Mouse (Mus musculus): Measurements from ENCODE around the gene Psph.

Gene Psph

DNA sequence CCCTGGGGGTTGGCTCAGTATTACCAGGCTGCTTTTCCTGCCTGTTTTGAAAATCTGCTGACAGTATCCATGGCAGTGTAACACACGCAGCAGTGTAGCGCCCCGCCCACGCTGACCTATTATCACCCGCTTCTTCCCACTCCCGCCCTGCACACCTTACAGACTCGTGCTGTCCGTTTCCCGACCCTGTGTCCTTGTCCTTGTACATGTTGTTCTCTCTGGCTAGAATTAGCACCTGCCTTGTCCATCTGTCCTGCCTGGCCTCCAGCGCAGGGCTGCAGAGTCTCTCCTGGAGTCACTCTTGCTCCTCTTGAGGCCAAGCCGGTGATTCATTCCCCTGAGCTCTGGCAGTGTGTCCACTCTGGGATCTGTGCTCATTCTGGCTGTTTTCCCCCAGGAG lies 56.9 kb downstream of the Psph start:
- peak; percentile 6 for DNase-seq

DNA sequence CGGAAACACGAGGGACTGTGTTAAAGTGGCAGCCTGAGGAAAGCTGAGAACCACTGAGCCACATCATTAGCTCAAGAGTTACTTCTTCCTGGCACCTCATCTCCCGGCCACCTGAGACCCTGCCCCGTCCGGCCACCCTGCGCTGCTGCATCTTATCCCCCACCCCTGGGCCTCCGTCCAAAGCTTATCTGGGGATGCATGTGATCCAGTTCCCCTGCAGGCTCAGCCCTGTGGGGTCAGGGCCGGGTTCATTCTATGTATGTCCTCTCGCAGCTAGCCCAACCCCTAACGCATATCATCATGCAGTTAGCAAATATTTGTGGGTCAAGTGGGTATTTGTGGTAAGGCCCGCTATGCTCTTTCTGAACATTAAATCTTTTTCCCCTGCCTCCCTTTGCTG lies 58.0 kb downstream of the Psph start:
- peak; percentile 8 for DNase-seq

DNA sequence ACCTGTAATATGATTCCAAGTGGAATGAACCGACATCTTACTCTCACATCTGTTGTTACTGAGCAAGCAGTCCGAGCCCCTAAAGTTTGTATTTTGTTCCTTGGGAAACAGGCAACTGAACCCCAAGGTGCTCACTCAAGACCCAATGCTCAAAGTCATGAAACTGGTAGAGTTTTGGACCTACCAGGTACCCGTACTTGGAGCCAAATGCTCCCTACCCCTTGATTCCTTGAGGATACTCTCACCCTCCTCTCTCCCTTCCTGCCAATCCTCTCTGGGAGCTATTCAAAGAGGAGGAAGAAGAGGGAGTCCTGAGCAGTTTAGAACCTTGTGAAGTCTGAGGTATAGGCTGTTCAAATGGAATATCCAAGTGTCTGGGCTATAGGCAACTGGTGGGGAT lies 60.5 kb downstream of the Psph start:
- no peak for DNase-seq

DNA sequence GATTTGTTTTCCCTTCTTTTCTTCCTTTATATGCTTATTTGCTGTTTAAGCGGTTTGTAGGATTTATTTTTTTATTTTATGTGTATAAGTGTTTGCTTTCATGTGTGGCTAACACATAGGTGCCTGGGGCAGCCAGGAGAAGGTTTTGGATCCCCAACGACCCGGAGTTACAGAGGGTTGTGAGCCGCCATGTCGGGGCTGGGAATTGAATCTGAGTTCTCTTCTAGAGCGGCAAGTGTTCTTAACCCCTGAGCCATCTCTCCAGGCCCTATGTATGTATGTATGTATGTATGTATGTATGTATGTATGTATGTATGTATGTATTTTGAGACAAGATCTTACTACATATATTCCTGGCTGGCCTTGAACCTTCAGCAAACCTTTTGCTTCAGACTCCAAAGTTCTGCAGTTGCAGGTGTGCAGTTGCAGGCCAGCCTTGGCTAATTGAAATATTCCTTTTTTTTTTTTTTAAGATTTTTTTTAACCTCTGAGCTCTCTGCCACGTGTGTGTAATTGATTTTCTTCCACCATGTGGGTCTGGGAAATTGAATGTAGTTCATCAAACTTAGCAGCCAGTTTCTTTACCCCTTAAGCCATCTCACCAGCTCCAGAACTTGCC lies 61.4 kb downstream of the Psph start:
- DNase-seq: peak; percentile 39

DNA sequence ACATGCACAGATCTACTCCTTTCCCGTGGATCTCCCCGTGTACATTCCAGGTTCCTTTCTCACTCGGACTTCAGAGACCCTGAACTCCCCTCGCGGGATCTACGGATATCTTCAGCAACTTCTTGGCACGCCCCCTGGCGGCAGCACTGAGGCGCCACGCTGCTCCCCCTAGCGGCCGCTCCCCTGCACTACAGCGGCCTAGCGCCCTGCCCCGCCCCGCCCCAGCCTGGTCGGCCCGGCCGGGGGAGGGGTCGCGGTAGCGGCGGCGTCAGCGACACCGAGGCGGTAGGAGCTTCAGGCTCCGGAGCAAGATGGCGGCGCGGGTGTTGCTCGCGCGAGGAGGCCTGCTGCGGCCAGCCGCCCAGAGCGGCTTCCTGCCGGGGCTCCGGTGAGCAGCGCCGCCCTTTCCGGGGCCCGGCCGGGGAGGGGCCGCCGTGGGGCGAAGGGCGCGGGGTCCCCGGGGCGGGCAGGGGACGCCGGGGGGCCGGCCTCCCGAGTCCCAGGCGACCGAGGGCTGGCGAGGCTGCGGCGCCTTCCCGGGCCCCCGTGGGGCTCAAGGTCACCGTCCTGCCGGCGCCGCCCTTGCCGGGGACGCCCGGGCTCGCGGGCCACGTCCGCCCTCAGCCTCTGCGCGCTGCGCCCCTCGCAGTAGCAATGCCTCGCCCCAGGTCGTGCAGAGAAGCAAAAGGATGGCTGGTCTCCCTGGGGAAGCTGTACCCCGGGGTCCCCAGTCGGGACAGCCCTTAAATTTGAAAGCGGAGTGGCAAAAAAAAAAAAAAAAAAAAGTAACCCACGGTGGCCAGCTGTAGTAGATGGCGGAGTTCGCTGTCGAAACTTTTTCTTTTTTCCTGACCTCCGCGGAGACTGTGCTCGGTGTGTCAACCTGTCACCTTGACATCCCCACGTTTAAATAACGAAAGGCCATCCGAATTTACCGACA lies 62.1 kb downstream of the Psph start, which contains the start of gene Nipsnap2:
TSS of gene Nipsnap2 (plus strand) at position 230 of the 940 bp plus-strand sequence.
- DNase-seq: peak; percentile 94

DNA sequence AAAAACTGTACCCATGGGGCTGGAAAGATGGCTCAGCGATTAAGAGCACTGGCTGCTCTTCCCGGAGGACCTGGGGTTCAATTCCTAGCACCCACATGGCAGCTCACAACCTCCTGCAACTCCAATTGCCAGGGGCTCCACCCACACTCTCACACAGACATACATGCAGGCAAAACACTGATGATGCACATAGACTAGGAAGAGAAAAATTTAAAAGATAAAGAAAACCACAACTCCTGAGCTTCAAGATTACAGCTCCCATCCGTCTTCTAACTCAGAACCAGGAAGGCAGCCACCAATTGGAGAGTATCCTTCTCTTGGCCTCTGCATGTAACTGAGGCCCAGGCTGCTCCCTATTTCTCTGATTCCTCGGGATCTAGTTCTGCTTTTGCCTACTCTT lies 63.0 kb downstream of the Psph start:
- no peak for DNase-seq

DNA sequence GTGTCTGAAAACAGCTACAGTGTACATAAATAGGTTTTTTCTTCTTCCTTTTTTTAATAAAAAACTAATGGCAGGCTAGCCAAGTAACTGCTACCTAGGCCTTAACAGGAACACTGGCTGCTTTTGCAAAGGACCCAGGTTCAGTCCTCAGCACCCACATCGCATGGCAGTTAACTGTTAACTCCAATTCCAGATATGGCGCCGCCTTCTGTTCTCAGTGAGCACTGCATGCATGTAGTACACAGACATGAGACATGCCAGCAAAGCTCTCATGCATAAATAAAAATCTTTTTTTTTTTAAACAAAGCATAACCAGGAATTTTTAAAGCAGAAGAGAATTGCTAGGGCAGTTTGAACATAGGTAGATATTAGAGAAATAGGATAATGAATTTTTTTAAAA lies 67.1 kb downstream of the Psph start:
- no peak for DNase-seq

DNA sequence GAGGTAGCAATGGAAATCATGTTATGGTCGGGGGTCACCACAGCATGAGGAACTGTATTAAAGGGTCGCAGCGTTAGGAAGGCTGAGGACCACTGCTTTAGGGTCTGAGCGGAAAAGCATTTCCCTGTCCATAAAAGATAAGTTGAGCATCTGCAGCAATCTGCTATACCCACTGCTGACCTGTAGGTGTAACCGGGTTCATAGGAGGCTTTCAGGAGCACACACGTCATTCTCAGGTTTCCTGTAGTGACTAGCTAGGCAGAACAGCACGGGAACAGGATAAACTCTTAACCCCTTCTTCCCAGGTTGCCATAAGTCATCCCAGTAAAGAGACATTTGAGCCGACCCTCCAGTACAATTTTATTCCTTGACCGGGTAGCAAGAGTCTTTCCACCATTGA lies 70.2 kb downstream of the Psph start:
- DNase-seq: no peak

Data from embryo, embryonic 11 days (tissue).